Mouse (Mus musculus): ENCODE data around the gene Tjp2. TPM values are rescaled to one million over a fixed set of nuclear protein-coding genes. Genes with fewer than 3 reads are reported as not detected.

The Tjp2 gene
- total and polyA plus RNA-seq, 2 experiments, result 5.8 to 6.5 TPM

- H3K4me3 ChIP-seq (ENCODE audit: insufficient read depth, low read depth, low read length), result no peak overlapping the region
- no peaks in the 10 kb centered on the region for H3K36me3 ChIP-seq (ENCODE audit: control insufficient read depth, insufficient read depth, low read length)
- DNase-seq (ENCODE audit: extremely low read depth, low read depth, low spot score), result no peak
- WGBS, result 77% methylated on average over 3 of the region's 3 CpGs
- H3K27ac ChIP-seq (replicated peaks; ENCODE audit: insufficient read depth, low read depth, low read length), result no peak overlapping the region
- H3K4me1 ChIP-seq (ENCODE audit: control insufficient read depth, insufficient read depth, low read length), result no peaks in the 10 kb centered on the region
- H3K79me2 ChIP-seq (ENCODE audit: control insufficient read depth, insufficient read depth, low read length), result no peaks in the 10 kb centered on the region
- no peaks in the 10 kb centered on the region for H3K27me3 ChIP-seq (ENCODE audit: control insufficient read depth, insufficient read depth, low read length)
- TF ChIP-seq CTCF (IDR thresholded peaks at IDR 0.05; ENCODE audit: low read depth, low read length), result no peak
- no peak for TF ChIP-seq POLR2A (IDR thresholded peaks at IDR 0.05; ENCODE audit: extremely low read depth, insufficient read depth, low read length)
- no peak overlapping the region for H3K9ac ChIP-seq (ENCODE audit: low read depth, low read length)
These were observed 147.2 kb downstream of the Tjp2 start for GRCm38 (mm10) chr19:24077658-24078057.

GRCm38 (mm10) chr19:24076536-24076935 is 148.3 kb downstream of the Tjp2 start:
- Histone ChIP-seq H3K4me1 (ENCODE audit: control insufficient read depth, insufficient read depth, low read length) (no peaks in the 10 kb centered on the region), H3K4me3 (ENCODE audit: insufficient read depth, low read depth, low read length) (no peak overlapping the region), H3K27ac (replicated peaks; ENCODE audit: insufficient read depth, low read depth, low read length) (no peak overlapping the region), H3K79me2 (ENCODE audit: control insufficient read depth, insufficient read depth, low read length) (no peaks in the 10 kb centered on the region), H3K9ac (ENCODE audit: low read depth, low read length) (no peak overlapping the region), H3K27me3 (ENCODE audit: control insufficient read depth, insufficient read depth, low read length) (no peaks in the 10 kb centered on the region), H3K36me3 (ENCODE audit: control insufficient read depth, insufficient read depth, low read length) (no peaks in the 10 kb centered on the region)
- TF ChIP-seq POLR2A (IDR thresholded peaks at IDR 0.05; ENCODE audit: extremely low read depth, insufficient read depth, low read length) (no peak), CTCF (IDR thresholded peaks at IDR 0.05; ENCODE audit: low read depth, low read length) (no peak)
- WGBS, result 91% methylated on average over 7 of the region's 7 CpGs
- DNase-seq (ENCODE audit: extremely low read depth, low read depth, low spot score), result no peak

- H3K27me3 ChIP-seq (ENCODE audit: control insufficient read depth, insufficient read depth, low read length), result no peaks in the 10 kb centered on the region
- no peak overlapping the region for H3K27ac ChIP-seq (replicated peaks; ENCODE audit: insufficient read depth, low read depth, low read length)
- no peak overlapping the region for H3K9ac ChIP-seq (ENCODE audit: low read depth, low read length)
- no peak overlapping the region for H3K4me3 ChIP-seq (ENCODE audit: insufficient read depth, low read depth, low read length)
- no peaks in the 10 kb centered on the region for H3K36me3 ChIP-seq (ENCODE audit: control insufficient read depth, insufficient read depth, low read length)
- TF ChIP-seq POLR2A (IDR thresholded peaks at IDR 0.05; ENCODE audit: extremely low read depth, insufficient read depth, low read length) (no peak), CTCF (IDR thresholded peaks at IDR 0.05; ENCODE audit: low read depth, low read length) (no peak)
- H3K4me1 ChIP-seq (ENCODE audit: control insufficient read depth, insufficient read depth, low read length), result no peaks in the 10 kb centered on the region
- DNase-seq (ENCODE audit: extremely low read depth, low read depth, low spot score), result no peak
- no peaks in the 10 kb centered on the region for H3K79me2 ChIP-seq (ENCODE audit: control insufficient read depth, insufficient read depth, low read length)
- 86% methylated on average over 8 of the region's 8 CpGs for WGBS
These were observed 148.9 kb downstream of the Tjp2 start for GRCm38 (mm10) chr19:24075927-24076326.

GRCm38 (mm10) chr19:24073155-24073554 is 151.7 kb downstream of the Tjp2 start:
- H3K27ac ChIP-seq (replicated peaks; ENCODE audit: insufficient read depth, low read depth, low read length), result no peak overlapping the region
- no peaks in the 10 kb centered on the region for H3K36me3 ChIP-seq (ENCODE audit: control insufficient read depth, insufficient read depth, low read length)
- no peaks in the 10 kb centered on the region for H3K4me1 ChIP-seq (ENCODE audit: control insufficient read depth, insufficient read depth, low read length)
- TF ChIP-seq CTCF (IDR thresholded peaks at IDR 0.05; ENCODE audit: low read depth, low read length) (no peak), POLR2A (IDR thresholded peaks at IDR 0.05; ENCODE audit: extremely low read depth, insufficient read depth, low read length) (no peak)
- no peak overlapping the region for H3K4me3 ChIP-seq (ENCODE audit: insufficient read depth, low read depth, low read length)
- H3K79me2 ChIP-seq (ENCODE audit: control insufficient read depth, insufficient read depth, low read length), result no peaks in the 10 kb centered on the region
- H3K9ac ChIP-seq (ENCODE audit: low read depth, low read length), result no peak overlapping the region
- DNase-seq (ENCODE audit: extremely low read depth, low read depth, low spot score), result no peak
- H3K27me3 ChIP-seq (ENCODE audit: control insufficient read depth, insufficient read depth, low read length), result no peaks in the 10 kb centered on the region
- WGBS, result 76% methylated on average over 4 of the region's 4 CpGs

- no peak for DNase-seq (ENCODE audit: extremely low read depth, low read depth, low spot score)
- Histone ChIP-seq H3K4me3 (ENCODE audit: insufficient read depth, low read depth, low read length) (no peak overlapping the region), H3K27ac (replicated peaks; ENCODE audit: insufficient read depth, low read depth, low read length) (no peak overlapping the region), H3K79me2 (ENCODE audit: control insufficient read depth, insufficient read depth, low read length) (no peaks in the 10 kb centered on the region), H3K4me1 (ENCODE audit: control insufficient read depth, insufficient read depth, low read length) (no peaks in the 10 kb centered on the region), H3K9ac (ENCODE audit: low read depth, low read length) (no peak overlapping the region), H3K36me3 (ENCODE audit: control insufficient read depth, insufficient read depth, low read length) (no peaks in the 10 kb centered on the region), H3K27me3 (ENCODE audit: control insufficient read depth, insufficient read depth, low read length) (no peaks in the 10 kb centered on the region)
- no peak for TF ChIP-seq CTCF (IDR thresholded peaks at IDR 0.05; ENCODE audit: low read depth, low read length)
- no peak for TF ChIP-seq POLR2A (IDR thresholded peaks at IDR 0.05; ENCODE audit: extremely low read depth, insufficient read depth, low read length)
- 61% methylated on average over 12 of the region's 12 CpGs for WGBS
These were observed 160.4 kb downstream of the Tjp2 start for GRCm38 (mm10) chr19:24064348-24064895.

GRCm38 (mm10) chr19:24063585-24063984 is 161.2 kb downstream of the Tjp2 start:
- H3K79me2 ChIP-seq (ENCODE audit: control insufficient read depth, insufficient read depth, low read length), result no peaks in the 10 kb centered on the region
- 82% methylated on average over 4 of the region's 4 CpGs for WGBS
- no peaks in the 10 kb centered on the region for H3K36me3 ChIP-seq (ENCODE audit: control insufficient read depth, insufficient read depth, low read length)
- H3K27me3 ChIP-seq (ENCODE audit: control insufficient read depth, insufficient read depth, low read length), result no peaks in the 10 kb centered on the region
- no peak overlapping the region for H3K27ac ChIP-seq (replicated peaks; ENCODE audit: insufficient read depth, low read depth, low read length)
- no peak for DNase-seq (ENCODE audit: extremely low read depth, low read depth, low spot score)
- H3K4me3 ChIP-seq (ENCODE audit: insufficient read depth, low read depth, low read length), result no peak overlapping the region
- H3K4me1 ChIP-seq (ENCODE audit: control insufficient read depth, insufficient read depth, low read length), result no peaks in the 10 kb centered on the region
- no peak overlapping the region for H3K9ac ChIP-seq (ENCODE audit: low read depth, low read length)
- no peak for TF ChIP-seq POLR2A (IDR thresholded peaks at IDR 0.05; ENCODE audit: extremely low read depth, insufficient read depth, low read length)
- no peak for TF ChIP-seq CTCF (IDR thresholded peaks at IDR 0.05; ENCODE audit: low read depth, low read length)

Measured in liver, adult 2 months (tissue).